Mouse (Mus musculus) neural tube, embryonic 13.5 days (tissue): ENCODE data around the gene Kank1. TPM values are rescaled to one million over a fixed set of nuclear protein-coding genes. Genes with fewer than 3 reads are reported as not detected.

ENCODE experiments used
- ATAC-seq: fragments of 200-750 bp; cut with Nextera tagmentation; 2 replicates; pipeline ENCODE4 v1.8.0; 2017; ENCODE audit warnings: low read depth, mild to moderate bottlenecking, moderate TSS enrichment, moderate library complexity
- H3K27ac ChIP-seq: fragments of 300-500 bp; sonication (generic); replicated peaks from 2 replicates; pipeline ENCODE4 v1.5.1; 2015; ENCODE audit warnings: moderate library complexity, mild to moderate bottlenecking, inconsistent platforms
- H3K27me3 ChIP-seq: fragments of 300-500 bp; sonication (generic); 2 replicates; pipeline ENCODE4 v1.6.1; 2015; ENCODE audit warnings: mild to moderate bottlenecking, inconsistent platforms
- H3K36me3 ChIP-seq: fragments of 300-500 bp; sonication (generic); 2 replicates; pipeline ENCODE4 v1.6.1; 2015; ENCODE audit warnings: mild to moderate bottlenecking, inconsistent platforms
- H3K4me1 ChIP-seq: fragments of 300-500 bp; sonication (generic); replicated peaks from 2 replicates; pipeline ENCODE4 v1.6.1; 2015; ENCODE audit warnings: inconsistent platforms
- H3K4me2 ChIP-seq: fragments of 300-500 bp; sonication (generic); 2 replicates; pipeline ENCODE4 v1.6.1; 2015; ENCODE audit warnings: inconsistent platforms, mild to moderate bottlenecking, moderate library complexity
- H3K4me3 ChIP-seq: fragments of 300-500 bp; sonication (generic); 2 replicates; pipeline ENCODE4 v1.5.1; 2015; ENCODE audit warnings: mild to moderate bottlenecking, inconsistent platforms
- H3K9ac ChIP-seq: fragments of 300-500 bp; sonication (generic); 2 replicates; pipeline ENCODE4 v1.6.1; 2015; ENCODE audit warnings: moderate library complexity, mild to moderate bottlenecking, inconsistent platforms
- H3K9me3 ChIP-seq: fragments of 300-500 bp; sonication (generic); 2 replicates; pipeline ENCODE4 v1.6.1; 2016; ENCODE audit warnings: inconsistent platforms
- WGBS: fragments of 180-500 bp; shearing (Covaris S2); methylation state at CpG from one replicate; pipeline ENCODE4 v1.1.7; 2015; 5-methylcytosine and 5-hydroxymethylcytosine counted together
- polyA plus RNA-seq: library from polyadenylated mRNA; unstranded; fragments of >200 nt; fragmentation: Nextera tagmentation; extraction: Ambion mirVana; gene quantifications from 2 replicates; pipeline ENCODE4 v1.2.1, GENCODE M21; 2015

Gene Kank1
- polyA plus RNA-seq = 10.3 and 13.0 TPM in 2 replicates

- no peaks in the 10 kb centered on the region for H3K36me3 ChIP-seq
- peaks cover 42% of the 10 kb centered on the region for H3K27me3 ChIP-seq
- WGBS = under 1% methylated on average over 76 of the region's 76 CpGs
- peak; percentile 90 for ATAC-seq
- peaks cover 24% of the 10 kb centered on the region for H3K4me1 ChIP-seq
- H3K9ac ChIP-seq = peak within 1 kb of the TSS; percentile 78
- peak within 1 kb of the TSS; percentile 99 for H3K4me2 ChIP-seq
- peak within 1 kb of the TSS; percentile 43 for H3K27ac ChIP-seq
- H3K4me3 ChIP-seq = peak within 1 kb of the TSS; percentile 76
- H3K9me3 ChIP-seq = no peaks in the 10 kb centered on the region
Measured at GRCm38 (mm10) chr19:25236596-25237491, at the start of gene Kank1. Gene Kank1, plus strand, starts transcription at chr19:25236975.

GRCm38 (mm10) chr19:25187681-25188080 is 49.1 kb upstream of the Kank1 start:
- WGBS = 75% methylated on average over 18 of the region's 18 CpGs

DNA sequence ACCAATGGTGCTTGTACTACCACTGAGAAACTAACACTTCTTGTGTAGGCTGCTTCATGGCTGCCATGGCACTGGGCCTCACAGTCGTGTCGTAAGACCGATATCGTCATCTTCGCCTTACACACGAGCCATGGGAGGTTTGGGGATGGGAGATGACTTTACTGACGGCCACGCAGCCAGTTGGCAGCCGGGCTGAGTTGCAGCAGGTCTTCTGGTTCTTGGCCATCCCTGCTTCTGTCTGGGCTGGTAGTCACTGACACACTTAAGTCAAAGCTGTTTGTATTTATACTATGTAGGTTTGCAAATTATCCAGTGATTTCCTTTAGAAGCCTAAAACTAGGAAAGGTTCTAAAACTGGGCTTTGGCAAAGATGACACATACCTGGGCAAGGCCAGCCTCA is 43.0 kb upstream of the Kank1 start:
- no peak for ATAC-seq
- Histone ChIP-seq H3K9ac (no peak overlapping the region), H3K4me3 (no peak overlapping the region), H3K9me3 (no peaks in the 10 kb centered on the region), H3K27me3 (no peaks in the 10 kb centered on the region), H3K4me2 (no peak overlapping the region), H3K27ac (no peak overlapping the region), H3K36me3 (no peaks in the 10 kb centered on the region), H3K4me1 (no peaks in the 10 kb centered on the region)
- WGBS = 95% methylated on average over 9 of the region's 9 CpGs

More at GRCm38 (mm10) chr19:25187681-25188080, 49.1 kb upstream of the Kank1 start:
- Histone ChIP-seq H3K9me3 (no peaks in the 10 kb centered on the region), H3K36me3 (no peaks in the 10 kb centered on the region), H3K4me3 (no peak overlapping the region), H3K27ac (no peak overlapping the region), H3K4me1 (0 out of 2 replicates have a peak, but pooled peaks cover 3% of the 10 kb centered on the region), H3K9ac (no peak overlapping the region), H3K4me2 (no peak overlapping the region), H3K27me3 (no peaks in the 10 kb centered on the region)
- ATAC-seq = no peak

DNA sequence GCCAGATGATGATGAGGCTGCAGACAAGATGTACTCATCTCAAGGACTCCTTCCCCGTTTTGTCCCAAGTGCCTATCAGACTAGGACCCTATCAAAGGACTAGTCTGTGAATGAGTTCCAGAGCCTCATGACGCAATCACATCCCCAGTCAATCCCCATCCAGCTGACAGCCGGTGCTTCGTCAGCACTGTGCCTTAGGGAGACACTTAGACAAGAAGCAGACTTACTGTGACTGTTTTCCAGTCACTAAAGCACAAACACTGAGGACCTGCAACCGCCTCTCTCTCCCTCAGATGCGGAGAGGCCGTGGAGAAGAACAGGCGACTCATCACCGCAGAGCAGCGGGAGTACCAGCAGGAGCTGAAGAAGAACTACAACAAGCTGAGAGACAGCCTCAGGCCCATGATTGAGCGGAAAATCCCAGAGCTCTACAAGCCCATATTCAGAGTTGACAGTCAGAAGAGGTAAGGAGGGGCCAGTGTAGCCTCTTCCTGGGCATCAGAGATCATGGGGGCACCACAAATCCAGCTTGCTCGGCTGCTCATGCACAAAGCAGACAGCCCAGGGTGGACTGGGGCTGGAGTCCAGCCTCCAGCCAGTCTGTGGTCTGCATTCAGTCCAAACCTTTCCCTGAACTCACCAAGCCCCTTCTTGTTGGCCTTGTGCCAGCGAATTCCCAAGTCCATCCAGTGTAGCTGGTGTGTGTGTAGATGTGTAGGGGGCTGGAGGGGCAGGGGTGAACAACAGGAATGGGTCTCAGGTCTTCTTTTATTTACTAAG is 36.5 kb upstream of the Kank1 start:
- 76% methylated on average over 13 of the region's 13 CpGs for WGBS
- Histone ChIP-seq H3K9ac (no peak overlapping the region), H3K9me3 (no peaks in the 10 kb centered on the region), H3K27ac (no peak overlapping the region), H3K4me2 (no peak overlapping the region), H3K27me3 (no peaks in the 10 kb centered on the region; the same call in 1 of the 2 replicates), H3K4me3 (no peak overlapping the region), H3K4me1 (no peaks in the 10 kb centered on the region; the same call in 1 of the 2 replicates), H3K36me3 (no peaks in the 10 kb centered on the region)
- no peak; the same call in 1 of the 2 replicates for ATAC-seq

GRCm38 (mm10) chr19:25203077-25203476 is 33.7 kb upstream of the Kank1 start:
- Histone ChIP-seq H3K9ac (no peak overlapping the region), H3K27me3 (peaks cover 13% of the 10 kb centered on the region; the same call in 1 of the 2 replicates), H3K4me2 (no peak overlapping the region), H3K27ac (no peak overlapping the region), H3K9me3 (no peaks in the 10 kb centered on the region), H3K36me3 (no peaks in the 10 kb centered on the region), H3K4me3 (no peak overlapping the region), H3K4me1 (peaks cover 8% of the 10 kb centered on the region)
- 86% methylated on average over 12 of the region's 12 CpGs for WGBS
- ATAC-seq = no peak

DNA sequence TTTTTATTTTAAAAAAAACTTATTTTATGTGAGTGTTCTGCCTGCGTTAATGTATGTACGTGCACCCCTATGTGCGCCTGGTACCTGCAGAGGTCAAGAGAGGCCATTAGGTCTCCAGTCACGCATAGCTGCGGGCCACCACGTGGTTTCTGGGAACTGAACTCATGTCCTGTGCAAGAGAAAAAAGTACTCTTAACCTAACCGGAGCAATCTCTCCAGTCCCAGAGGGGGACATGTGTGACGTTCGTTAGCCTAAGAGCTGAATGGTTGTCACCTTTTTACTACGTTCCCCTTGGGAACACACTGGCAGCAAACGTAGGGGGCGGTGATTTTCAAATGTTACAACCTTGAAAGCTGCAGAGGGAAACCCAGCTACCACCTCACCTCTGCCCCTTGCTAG is 29.8 kb upstream of the Kank1 start:
- 56% methylated on average over 12 of the region's 12 CpGs for WGBS
- Histone ChIP-seq H3K4me1 (peaks cover 15% of the 10 kb centered on the region), H3K27ac (no peak overlapping the region), H3K36me3 (no peaks in the 10 kb centered on the region), H3K9ac (no peak overlapping the region), H3K4me3 (no peak overlapping the region), H3K27me3 (peaks cover 22% of the 10 kb centered on the region), H3K9me3 (no peaks in the 10 kb centered on the region), H3K4me2 (no peak overlapping the region)
- ATAC-seq = no peak

DNA sequence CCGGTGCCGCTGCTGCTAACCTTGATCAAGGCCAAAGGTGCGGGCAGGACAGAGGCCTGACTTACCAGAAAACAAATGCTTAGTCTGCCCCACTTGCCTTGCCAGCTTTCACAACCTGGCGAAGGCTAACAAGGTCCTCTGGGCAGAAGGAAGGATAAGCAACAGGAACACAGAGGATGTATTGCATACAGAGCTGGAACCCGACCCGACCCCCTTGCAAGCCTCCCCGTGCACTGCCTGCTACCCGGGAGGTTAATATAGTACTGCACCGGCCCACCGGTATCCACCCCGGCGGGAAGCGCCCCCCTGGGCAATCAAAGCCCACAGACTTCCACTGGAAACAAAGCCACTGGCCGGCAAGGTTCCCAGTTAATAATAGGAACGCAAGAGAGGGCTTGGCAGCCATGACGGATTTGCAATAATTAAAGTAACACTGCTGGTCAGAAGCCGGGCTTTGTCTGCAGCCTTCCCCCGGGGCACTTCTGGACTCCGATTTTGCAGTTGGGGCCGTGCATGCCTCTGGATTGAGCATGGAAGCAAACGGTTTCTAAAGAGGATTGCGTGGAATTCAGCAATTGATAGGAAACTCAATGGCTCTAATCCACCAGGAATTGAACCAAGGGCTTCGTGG is 28.9 kb upstream of the Kank1 start:
- H3K27ac ChIP-seq = no peak overlapping the region
- peaks cover under 1% of the 10 kb centered on the region; the same call in 1 of the 2 replicates for H3K9me3 ChIP-seq
- 7% methylated on average over 23 of the region's 23 CpGs for WGBS
- H3K36me3 ChIP-seq = no peaks in the 10 kb centered on the region
- H3K27me3 ChIP-seq = peaks cover 22% of the 10 kb centered on the region
- ATAC-seq = 0 out of 2 replicates have a peak, but pooled peaks have one; percentile 23
- H3K9ac ChIP-seq = 0 out of 2 replicates have a peak overlapping the region, but pooled peaks have one; percentile 9
- H3K4me2 ChIP-seq = peak overlapping the region; percentile 50
- peak overlapping the region; percentile 15; the same call in 1 of the 2 replicates for H3K4me3 ChIP-seq
- H3K4me1 ChIP-seq = peaks cover 15% of the 10 kb centered on the region

GRCm38 (mm10) chr19:25208596-25209110 is 28.1 kb upstream of the Kank1 start:
- Histone ChIP-seq H3K9me3 (peaks cover 9% of the 10 kb centered on the region; the same call in 1 of the 2 replicates), H3K4me1 (peaks cover 15% of the 10 kb centered on the region), H3K9ac (no peak overlapping the region), H3K36me3 (no peaks in the 10 kb centered on the region), H3K4me3 (no peak overlapping the region), H3K27ac (no peak overlapping the region), H3K27me3 (peaks cover 22% of the 10 kb centered on the region), H3K4me2 (no peak overlapping the region)
- WGBS = 76% methylated on average over 11 of the region's 11 CpGs
- no peak for ATAC-seq

GRCm38 (mm10) chr19:25220611-25221010 is 16.2 kb upstream of the Kank1 start:
- no peak overlapping the region for H3K9ac ChIP-seq
- 87% methylated on average over 2 of the region's 2 CpGs for WGBS
- no peaks in the 10 kb centered on the region for H3K27me3 ChIP-seq
- H3K4me1 ChIP-seq = no peaks in the 10 kb centered on the region
- no peaks in the 10 kb centered on the region for H3K36me3 ChIP-seq
- no peak overlapping the region for H3K4me3 ChIP-seq
- no peak for ATAC-seq
- H3K4me2 ChIP-seq = no peak overlapping the region
- H3K27ac ChIP-seq = no peak overlapping the region
- no peaks in the 10 kb centered on the region for H3K9me3 ChIP-seq

GRCm38 (mm10) chr19:25221964-25222640 is 14.7 kb upstream of the Kank1 start:
- no peak for ATAC-seq
- WGBS = 68% methylated on average over 9 of the region's 9 CpGs
- no peaks in the 10 kb centered on the region for H3K4me1 ChIP-seq

More at GRCm38 (mm10) chr19:25221964-25222640, 14.7 kb upstream of the Kank1 start:
- H3K4me2 ChIP-seq = no peak overlapping the region
- H3K27me3 ChIP-seq = no peaks in the 10 kb centered on the region
- no peak overlapping the region for H3K9ac ChIP-seq
- no peaks in the 10 kb centered on the region for H3K36me3 ChIP-seq
- no peak overlapping the region for H3K4me3 ChIP-seq
- H3K27ac ChIP-seq = no peak overlapping the region
- H3K9me3 ChIP-seq = no peaks in the 10 kb centered on the region
